Mouse (Mus musculus) stomach, embryonic 15.5 days (tissue): ENCODE results near the gene Nr2f6. TPM values are rescaled to one million over a fixed set of nuclear protein-coding genes. Genes with fewer than 3 reads are reported as not detected.
A peak's percentile ranks its signal among the peaks of the same experiment; 100 is the strongest.

Source experiments
- ATAC-seq: fragments of 200-750 bp; cut with Nextera tagmentation; 2 replicates; pipeline ENCODE4 v1.8.0; 2017; ENCODE audit warnings: low read depth, moderate number of reproducible peaks, moderate TSS enrichment; ENCODE audit not compliant: insufficient read depth, low FRiP score
- H3K27ac ChIP-seq: fragments of 300-500 bp; sonication (generic); 2 replicates; pipeline ENCODE4 v1.5.1; 2015; ENCODE audit warnings: mild to moderate bottlenecking, inconsistent platforms
- H3K27me3 ChIP-seq: fragments of 300-500 bp; sonication (generic); replicated peaks from 2 replicates; pipeline ENCODE4 v1.6.1; 2015; ENCODE audit warnings: inconsistent platforms
- H3K36me3 ChIP-seq: fragments of 300-500 bp; sonication (generic); 2 replicates; pipeline ENCODE4 v1.6.1; 2015; ENCODE audit warnings: inconsistent platforms
- H3K4me1 ChIP-seq: fragments of 300-500 bp; sonication (generic); 2 replicates; pipeline ENCODE4 v1.6.1; 2015; ENCODE audit warnings: inconsistent platforms
- H3K4me2 ChIP-seq: fragments of 300-500 bp; sonication (generic); 2 replicates; pipeline ENCODE4 v1.6.1; 2015; ENCODE audit warnings: mild to moderate bottlenecking, inconsistent platforms
- H3K4me3 ChIP-seq: fragments of 300-500 bp; sonication (generic); replicated peaks from 2 replicates; pipeline ENCODE4 v1.5.1; 2015; ENCODE audit warnings: inconsistent platforms
- H3K9ac ChIP-seq: fragments of 300-500 bp; sonication (generic); 2 replicates; pipeline ENCODE4 v1.6.1; 2015; ENCODE audit warnings: inconsistent platforms
- H3K9me3 ChIP-seq: fragments of 300-500 bp; sonication (generic); 2 replicates; pipeline ENCODE4 v1.6.1; 2016; ENCODE audit warnings: inconsistent platforms
- WGBS: fragments of 180-500 bp; shearing (Covaris S2); methylation state at CpG from one replicate; pipeline ENCODE4 v1.1.7; 2015; 5-methylcytosine and 5-hydroxymethylcytosine counted together
- polyA plus RNA-seq: library from polyadenylated mRNA; unstranded; fragments of >200 nt; fragmentation: Nextera tagmentation; extraction: Ambion mirVana; gene quantifications from 2 replicates; pipeline ENCODE4 v1.2.1, GENCODE M21; 2015

Nr2f6 gene
- 80.9 and 81.8 TPM in 2 replicates for polyA plus RNA-seq

DNA sequence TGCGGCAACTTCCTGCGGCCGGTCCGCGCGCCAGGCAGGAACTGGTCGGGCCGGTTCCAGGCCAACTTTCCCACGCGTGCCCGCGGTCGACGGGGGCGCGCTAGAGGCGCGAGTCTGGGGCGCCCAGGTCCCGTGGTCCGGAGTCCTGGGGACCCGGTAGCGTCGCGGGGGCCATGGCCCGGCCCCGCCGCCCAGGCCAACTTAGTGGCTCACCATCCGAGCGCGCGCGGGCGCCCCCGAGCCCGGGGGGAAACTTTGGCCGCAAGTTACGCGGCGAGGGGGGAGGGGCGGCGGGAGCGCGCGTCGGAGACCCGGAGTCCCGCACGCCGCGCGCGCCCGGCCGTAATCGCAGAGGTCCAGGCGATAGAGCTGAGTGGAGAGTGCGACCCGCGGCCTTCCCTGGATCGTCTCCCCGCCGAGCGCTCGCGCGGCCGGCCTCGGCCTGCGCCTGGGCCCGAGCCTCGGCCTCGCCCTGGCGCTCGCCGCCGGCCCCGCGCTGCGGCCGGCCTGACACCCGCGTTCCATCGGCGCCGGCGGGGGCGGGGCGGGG lies at the start of gene Nr2f6:
TSS of gene Nr2f6 (minus strand) at position 540 of the 550 bp plus-strand sequence.
- H3K4me2 ChIP-seq = peak within 1 kb of the TSS; percentile 96
- peak within 1 kb of the TSS; percentile 79 for H3K9ac ChIP-seq
- H3K27ac ChIP-seq = peak within 1 kb of the TSS; percentile 96
- ATAC-seq = peak; percentile 9
- H3K4me3 ChIP-seq = peak within 1 kb of the TSS; percentile 86
- H3K36me3 ChIP-seq = no peaks in the 10 kb centered on the region
- no peaks in the 10 kb centered on the region for H3K9me3 ChIP-seq
- under 1% methylated on average over 42 of the region's 89 CpGs for WGBS
- H3K4me1 ChIP-seq = peaks cover 45% of the 10 kb centered on the region
- H3K27me3 ChIP-seq = no peaks in the 10 kb centered on the region

DNA sequence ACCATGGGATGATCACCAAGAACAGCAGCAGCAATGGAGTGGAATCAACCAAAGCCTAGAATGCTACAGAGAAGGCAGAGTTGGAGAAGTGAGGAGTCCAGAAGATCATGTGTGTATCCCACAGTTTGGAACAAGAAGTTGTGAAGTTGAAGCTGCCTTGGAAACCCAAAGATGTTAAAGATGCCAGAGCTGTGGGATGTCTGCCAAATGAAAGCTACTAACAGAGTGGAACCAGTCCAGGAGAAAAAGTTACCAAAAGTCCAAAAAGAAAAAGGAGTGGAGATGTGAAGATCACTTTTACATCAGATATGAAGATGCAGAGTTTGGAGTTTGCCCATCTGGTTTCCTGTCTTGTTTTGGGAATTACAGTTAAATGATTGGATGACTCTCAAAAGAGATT lies 40.4 kb upstream of the Nr2f6 start:
- Histone ChIP-seq H3K27me3 (no peaks in the 10 kb centered on the region), H3K4me3 (no peak overlapping the region), H3K27ac (no peak overlapping the region), H3K4me1 (no peaks in the 10 kb centered on the region), H3K36me3 (no peaks in the 10 kb centered on the region), H3K4me2 (no peak overlapping the region), H3K9me3 (no peaks in the 10 kb centered on the region), H3K9ac (no peak overlapping the region)
- ATAC-seq = no peak

DNA sequence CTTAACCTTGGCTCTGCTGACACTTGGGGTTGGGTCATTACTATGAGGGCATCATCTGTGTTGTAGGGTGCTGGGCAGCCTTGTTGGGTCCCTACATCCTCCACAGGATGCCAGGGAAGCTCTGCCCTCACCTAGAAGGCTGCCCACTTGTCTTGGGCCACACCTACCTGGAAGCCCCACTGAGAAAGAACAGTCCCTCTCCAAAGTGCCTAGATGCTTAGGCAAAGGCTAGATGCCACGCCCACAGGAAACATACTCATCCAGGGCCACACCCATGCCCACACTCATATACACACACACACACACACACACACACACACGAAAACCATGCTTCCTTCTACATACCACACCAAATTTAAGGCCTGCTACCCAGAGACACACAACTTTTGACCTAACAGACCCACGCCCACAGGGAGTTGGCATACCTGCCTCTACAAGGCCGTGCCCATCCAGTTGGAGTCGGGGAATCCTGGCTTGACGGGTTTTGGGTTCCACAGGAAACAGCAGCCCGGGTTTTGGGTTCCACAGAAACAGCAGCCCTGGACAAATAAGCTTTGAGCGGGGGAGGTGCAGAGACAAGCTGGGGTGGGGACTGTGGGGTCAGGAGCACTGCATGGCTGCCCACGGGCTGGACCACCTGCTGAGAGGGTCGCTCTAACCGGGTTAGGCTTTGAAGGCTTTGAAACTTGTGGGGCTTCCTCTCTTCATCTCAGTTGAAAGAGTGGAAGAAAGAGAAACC lies 29.9 kb upstream of the Nr2f6 start:
- H3K36me3 ChIP-seq = peaks cover 20% of the 10 kb centered on the region
- no peaks in the 10 kb centered on the region for H3K9me3 ChIP-seq
- peaks cover 14% of the 10 kb centered on the region for H3K4me1 ChIP-seq
- no peak overlapping the region for H3K4me2 ChIP-seq
- no peak for ATAC-seq
- no peak overlapping the region for H3K9ac ChIP-seq
- no peaks in the 10 kb centered on the region for H3K27me3 ChIP-seq
- 46% methylated on average over 11 of the region's 11 CpGs for WGBS
- no peak overlapping the region for H3K4me3 ChIP-seq
- no peak overlapping the region for H3K27ac ChIP-seq

DNA sequence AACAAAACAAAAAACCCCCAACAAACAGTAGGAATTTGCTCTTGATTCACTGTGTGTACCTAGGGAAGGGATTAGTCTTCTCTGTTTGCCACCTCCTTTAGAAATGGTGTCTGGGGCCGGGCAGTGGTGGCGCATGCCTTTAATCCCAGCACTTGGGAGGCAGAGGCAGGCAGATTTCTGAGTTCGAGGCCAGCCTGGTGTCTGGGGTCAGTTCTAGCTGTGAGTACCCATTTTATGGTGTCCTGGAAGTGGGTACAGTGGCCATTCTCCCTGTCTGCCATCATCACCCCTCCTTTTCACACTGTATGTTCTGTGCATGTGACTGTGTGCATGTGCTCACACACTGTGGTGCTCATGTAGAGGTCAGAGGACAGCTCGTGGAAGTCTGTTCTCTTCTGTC lies 26.5 kb upstream of the Nr2f6 start:
- H3K27me3 ChIP-seq = no peaks in the 10 kb centered on the region
- H3K4me1 ChIP-seq = peaks cover 25% of the 10 kb centered on the region
- no peak overlapping the region for H3K4me2 ChIP-seq
- H3K36me3 ChIP-seq = peaks cover 20% of the 10 kb centered on the region
- no peak for ATAC-seq
- 94% methylated on average over 4 of the region's 4 CpGs for WGBS
- H3K9ac ChIP-seq = no peak overlapping the region
- no peak overlapping the region for H3K4me3 ChIP-seq
- no peak overlapping the region for H3K27ac ChIP-seq
- no peaks in the 10 kb centered on the region for H3K9me3 ChIP-seq

DNA sequence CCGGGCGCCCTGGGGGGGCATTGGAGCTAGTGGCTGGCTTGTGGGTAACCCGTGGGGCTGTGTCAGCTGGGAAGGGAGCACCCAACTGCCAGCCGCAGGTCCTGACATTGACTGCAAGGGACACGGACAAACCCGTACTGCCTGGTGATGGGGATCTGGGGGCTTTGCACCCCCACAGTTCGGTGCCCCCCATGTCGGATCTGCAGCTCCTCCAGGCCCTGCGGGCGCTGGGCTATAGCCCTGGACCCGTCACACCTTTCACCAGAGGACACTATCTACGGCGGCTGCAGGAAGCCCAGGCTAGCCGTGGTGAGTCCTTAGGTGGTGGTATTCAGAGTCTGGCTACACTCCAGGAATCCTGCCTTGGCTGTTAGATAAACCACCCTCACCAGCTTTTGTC lies 25.7 kb upstream of the Nr2f6 start:
- H3K27me3 ChIP-seq = no peaks in the 10 kb centered on the region
- peaks cover 25% of the 10 kb centered on the region for H3K4me1 ChIP-seq
- peak overlapping the region; percentile 98 for H3K4me2 ChIP-seq
- H3K4me3 ChIP-seq = peak overlapping the region; percentile 78
- no peak overlapping the region for H3K27ac ChIP-seq
- H3K36me3 ChIP-seq = peaks cover 20% of the 10 kb centered on the region
- WGBS = 92% methylated on average over 14 of the region's 14 CpGs
- ATAC-seq = no peak
- no peaks in the 10 kb centered on the region for H3K9me3 ChIP-seq
- no peak overlapping the region for H3K9ac ChIP-seq

DNA sequence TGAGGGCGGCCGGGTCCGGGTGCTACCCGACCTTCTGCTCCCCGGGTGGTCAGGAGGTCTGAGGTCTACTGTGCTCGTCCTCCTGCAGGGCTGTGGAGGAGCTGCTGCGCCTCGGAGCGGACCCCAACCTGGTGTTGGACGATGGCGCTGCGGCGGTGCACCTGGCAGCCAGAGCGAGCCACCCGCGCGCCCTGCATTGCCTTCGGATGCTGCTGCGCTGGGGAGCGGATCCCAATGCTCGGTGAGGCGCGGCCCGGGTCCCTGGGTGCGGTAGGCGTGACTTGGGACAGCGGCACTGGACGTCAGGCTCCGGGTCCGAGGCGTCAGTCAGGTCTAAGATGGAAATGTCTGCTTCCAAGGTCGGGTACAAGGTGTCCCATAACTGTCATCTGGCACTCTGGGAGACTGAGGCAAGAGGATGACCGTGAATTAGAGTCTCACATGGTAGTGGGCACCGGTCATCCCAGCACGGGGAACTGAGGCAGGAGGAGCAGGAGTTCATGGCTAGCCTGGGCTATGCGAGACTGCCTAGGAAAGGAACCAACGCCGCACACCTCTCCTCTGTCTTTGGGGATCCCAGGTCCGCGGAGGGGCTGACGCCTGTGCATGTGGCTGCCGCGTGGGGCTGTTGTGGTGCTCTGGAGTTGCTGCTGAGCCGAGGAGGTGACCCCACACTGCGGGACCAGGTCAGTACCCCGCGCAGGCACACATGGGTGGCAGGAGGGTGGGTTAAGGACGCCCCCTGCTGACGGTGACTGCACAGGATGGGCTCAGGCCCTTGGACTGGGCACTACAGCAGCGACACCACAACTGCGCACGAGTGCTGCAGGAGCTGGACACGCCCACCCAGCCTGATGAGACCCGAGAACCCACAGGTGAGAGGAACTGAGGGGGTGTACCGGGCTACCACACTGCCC lies 24.6 kb upstream of the Nr2f6 start:
- Histone ChIP-seq H3K9me3 (no peaks in the 10 kb centered on the region), H3K4me2 (peak overlapping the region; percentile 98), H3K4me3 (peak overlapping the region; percentile 78), H3K27ac (peak overlapping the region; percentile 61), H3K27me3 (no peaks in the 10 kb centered on the region), H3K4me1 (peaks cover 23% of the 10 kb centered on the region), H3K36me3 (peaks cover 20% of the 10 kb centered on the region), H3K9ac (peak overlapping the region; percentile 82)
- peak; percentile 80 for ATAC-seq
- WGBS = under 1% methylated on average over 55 of the region's 55 CpGs

DNA sequence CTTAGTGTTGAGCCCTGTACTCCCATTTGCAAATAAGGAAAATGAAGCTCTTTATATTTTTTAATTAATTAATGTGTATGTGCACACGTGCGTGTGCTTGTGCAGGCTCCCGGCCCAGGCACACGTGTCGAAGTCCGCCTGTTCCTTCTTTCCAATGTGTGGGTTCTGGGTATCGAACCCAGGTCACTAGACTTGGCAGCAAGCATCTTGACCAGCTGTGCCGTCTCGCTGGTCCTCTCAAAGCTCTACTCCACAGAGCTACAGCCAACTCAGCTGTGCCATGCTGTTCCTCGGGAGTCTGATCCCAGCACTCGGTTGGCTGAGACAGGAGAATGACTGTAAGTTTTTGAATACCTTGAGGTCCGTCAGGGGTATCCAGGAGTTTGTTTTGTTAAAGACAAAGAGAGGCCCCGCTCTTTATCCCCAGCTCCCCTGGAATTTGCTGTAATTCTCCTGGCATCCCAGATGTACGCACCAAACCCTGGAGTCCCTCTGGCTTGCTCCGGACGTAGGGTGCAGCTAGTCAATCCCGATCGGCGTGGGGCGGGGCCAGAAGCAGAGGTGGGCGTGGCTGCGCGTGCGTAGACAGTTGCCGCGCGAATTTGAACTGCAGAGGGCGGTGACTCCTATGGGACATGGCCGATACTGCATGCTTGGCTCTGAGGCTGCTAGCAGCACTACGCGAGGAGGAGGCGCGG lies 23.8 kb upstream of the Nr2f6 start, which contains the start of gene Ankle1:
TSS of gene Ankle1 (plus strand) at position 610 of the 698 bp plus-strand sequence.
- Histone ChIP-seq H3K9me3 (no peaks in the 10 kb centered on the region), H3K9ac (peak within 1 kb of the TSS; percentile 82), H3K4me1 (peaks cover 23% of the 10 kb centered on the region), H3K27ac (peak within 1 kb of the TSS; percentile 61), H3K4me3 (peak within 1 kb of the TSS; percentile 78), H3K27me3 (no peaks in the 10 kb centered on the region), H3K36me3 (peaks cover 20% of the 10 kb centered on the region), H3K4me2 (peak within 1 kb of the TSS; percentile 98)
- ATAC-seq = peak; percentile 88
- 16% methylated on average over 33 of the region's 33 CpGs for WGBS

DNA sequence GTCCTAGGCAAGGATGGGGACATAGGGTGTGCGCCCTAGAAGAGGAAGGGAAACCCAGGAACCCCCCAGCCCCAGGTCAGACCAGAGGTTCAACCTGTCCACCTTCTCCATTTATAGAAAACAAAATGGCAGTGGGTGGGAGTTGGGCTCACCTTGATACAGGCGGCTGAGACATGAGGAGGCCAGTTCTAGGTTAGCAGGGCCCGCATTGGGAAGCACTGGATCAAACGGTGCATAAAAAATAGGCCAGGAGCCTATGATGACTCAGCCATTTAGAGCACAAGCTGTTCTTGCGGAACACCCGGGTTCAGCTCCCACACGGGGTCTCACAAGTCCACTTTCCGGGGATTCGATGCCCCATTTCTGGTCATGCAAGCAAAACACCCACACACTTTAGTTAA lies 23.2 kb upstream of the Nr2f6 start:
- peaks cover 23% of the 10 kb centered on the region for H3K4me1 ChIP-seq
- H3K27me3 ChIP-seq = no peaks in the 10 kb centered on the region
- peak overlapping the region; percentile 98; the same call in 1 of the 2 replicates for H3K4me2 ChIP-seq
- H3K27ac ChIP-seq = no peak overlapping the region
- H3K9ac ChIP-seq = no peak overlapping the region
- peaks cover 19% of the 10 kb centered on the region for H3K36me3 ChIP-seq
- H3K4me3 ChIP-seq = no peak overlapping the region
- 82% methylated on average over 9 of the region's 9 CpGs for WGBS
- ATAC-seq = no peak
- H3K9me3 ChIP-seq = no peaks in the 10 kb centered on the region

DNA sequence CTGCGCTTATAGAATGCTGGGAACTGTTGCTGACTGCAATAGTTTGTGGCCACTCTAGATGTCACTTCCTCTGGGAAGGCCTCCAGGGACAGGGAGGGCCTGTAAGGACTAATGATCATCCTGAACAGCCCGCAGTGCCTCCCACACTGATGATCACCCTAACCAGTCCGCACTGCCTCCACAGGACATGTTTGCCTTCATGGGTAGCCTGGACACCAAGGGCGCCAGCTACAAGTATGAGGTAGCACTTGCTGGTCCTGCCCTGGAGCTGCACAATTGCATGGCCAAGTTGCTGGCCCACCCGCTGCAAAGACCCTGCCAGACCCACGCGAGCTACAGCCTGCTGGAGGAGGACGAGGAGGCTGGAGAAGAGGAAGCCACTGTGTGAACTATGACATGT lies 22.3 kb upstream of the Nr2f6 start:
- Histone ChIP-seq H3K9ac (no peak overlapping the region), H3K27ac (no peak overlapping the region), H3K9me3 (no peaks in the 10 kb centered on the region), H3K27me3 (no peaks in the 10 kb centered on the region), H3K4me2 (no peak overlapping the region), H3K4me3 (no peak overlapping the region), H3K4me1 (peaks cover 23% of the 10 kb centered on the region), H3K36me3 (peaks cover 14% of the 10 kb centered on the region)
- no peak for ATAC-seq
- 83% methylated on average over 8 of the region's 8 CpGs for WGBS

DNA sequence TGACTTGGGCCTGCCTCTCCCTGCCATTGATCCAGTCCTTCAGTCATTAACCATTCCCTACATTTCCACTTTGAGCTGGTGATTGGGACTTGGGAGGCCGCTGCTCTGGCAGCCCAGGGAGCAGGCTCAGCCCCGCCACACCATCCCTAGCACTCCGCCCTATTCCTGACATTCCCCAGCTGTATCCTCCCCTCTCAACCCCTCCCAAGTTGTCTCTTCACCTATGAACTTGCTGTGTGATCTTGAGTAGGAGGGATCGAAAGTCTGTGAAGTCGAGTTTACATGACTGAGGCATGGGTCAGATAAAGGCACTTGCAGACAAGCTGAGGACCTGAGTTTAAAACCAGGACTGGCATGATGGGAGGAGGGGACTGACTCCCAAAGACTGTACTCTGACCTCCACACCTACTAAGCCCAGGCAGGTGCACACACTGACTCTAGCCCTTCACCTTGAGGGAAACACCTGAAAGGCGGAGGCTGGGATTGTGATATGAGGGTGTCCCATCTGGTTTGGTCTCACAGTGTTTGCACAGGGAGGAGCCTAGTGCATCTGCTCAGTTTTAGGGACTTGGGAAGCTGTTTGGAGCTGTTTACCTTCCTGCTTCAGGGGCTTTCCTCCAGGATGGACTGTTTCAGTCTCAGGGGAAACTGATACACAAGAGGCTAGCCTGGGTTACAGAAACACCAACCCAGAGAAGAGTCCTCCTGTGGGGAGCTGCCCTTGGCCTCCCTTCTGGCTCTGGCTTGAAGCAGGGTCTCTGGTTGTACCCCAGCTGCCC lies 21.5 kb upstream of the Nr2f6 start:
- WGBS = 71% methylated on average over 6 of the region's 6 CpGs
- Histone ChIP-seq H3K4me2 (no peak overlapping the region), H3K27me3 (no peaks in the 10 kb centered on the region), H3K9me3 (no peaks in the 10 kb centered on the region), H3K27ac (no peak overlapping the region), H3K4me3 (no peak overlapping the region), H3K4me1 (peaks cover 23% of the 10 kb centered on the region), H3K36me3 (peaks cover 17% of the 10 kb centered on the region), H3K9ac (no peak overlapping the region)
- ATAC-seq = no peak

DNA sequence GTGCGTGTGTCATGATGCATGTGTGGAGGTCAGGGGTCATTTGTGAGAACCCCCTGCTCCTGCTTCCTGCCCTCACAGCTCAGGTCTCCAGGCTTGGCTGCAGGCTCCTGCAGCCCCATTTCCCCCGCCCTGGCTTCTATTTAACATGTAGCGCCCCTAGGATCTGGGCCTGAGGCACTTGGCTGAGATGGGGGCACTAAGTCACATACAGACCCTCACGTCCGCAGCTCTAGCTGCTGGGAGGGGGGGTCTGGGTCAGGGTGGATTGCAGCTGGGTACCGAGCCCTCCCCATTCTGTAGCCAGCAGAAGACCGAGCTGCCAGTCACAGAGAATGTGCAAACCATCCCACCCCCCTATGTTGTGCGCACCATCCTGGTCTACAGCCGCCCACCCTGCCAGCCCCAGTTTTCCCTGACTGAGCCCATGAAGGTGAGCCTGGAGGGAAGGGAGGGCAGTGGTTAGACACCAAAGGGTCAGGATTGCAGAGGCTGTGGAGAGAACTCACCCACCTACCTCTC lies 20.7 kb upstream of the Nr2f6 start:
- Histone ChIP-seq H3K4me1 (peaks cover 23% of the 10 kb centered on the region), H3K9ac (no peak overlapping the region), H3K27me3 (no peaks in the 10 kb centered on the region), H3K9me3 (no peaks in the 10 kb centered on the region), H3K27ac (no peak overlapping the region), H3K4me2 (no peak overlapping the region), H3K36me3 (peaks cover 10% of the 10 kb centered on the region), H3K4me3 (no peak overlapping the region)
- 83% methylated on average over 9 of the region's 9 CpGs for WGBS
- no peak for ATAC-seq
